Mouse (Mus musculus): Measurements from ENCODE around the gene Cd300ld3.

Gene Cd300ld3

DNA sequence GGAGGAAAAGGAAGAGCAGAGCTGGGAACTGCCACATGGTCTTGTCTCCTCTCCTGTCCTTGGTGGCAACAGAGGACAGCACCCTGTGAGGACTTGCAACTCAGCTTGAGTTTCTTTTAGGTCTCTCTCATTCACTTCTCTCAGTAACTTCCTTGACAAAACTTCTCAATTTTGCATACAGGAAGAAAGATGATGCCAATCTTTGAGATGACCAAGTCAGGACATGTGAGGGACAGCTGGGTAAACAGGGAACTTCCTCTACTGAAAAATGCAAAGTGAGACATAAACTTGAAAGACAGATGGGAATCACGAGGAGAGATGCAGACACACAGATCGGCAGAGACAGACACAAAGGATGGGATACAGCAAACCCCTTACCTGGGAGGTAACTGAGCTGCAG lies at the start of gene Cd300ld3:
Gene Cd300ld3 (minus strand): TSS at position 151 of the 400 bp plus-strand sequence.
- peak in 1 of 2 experiments; percentile 26 for DNase-seq

DNA sequence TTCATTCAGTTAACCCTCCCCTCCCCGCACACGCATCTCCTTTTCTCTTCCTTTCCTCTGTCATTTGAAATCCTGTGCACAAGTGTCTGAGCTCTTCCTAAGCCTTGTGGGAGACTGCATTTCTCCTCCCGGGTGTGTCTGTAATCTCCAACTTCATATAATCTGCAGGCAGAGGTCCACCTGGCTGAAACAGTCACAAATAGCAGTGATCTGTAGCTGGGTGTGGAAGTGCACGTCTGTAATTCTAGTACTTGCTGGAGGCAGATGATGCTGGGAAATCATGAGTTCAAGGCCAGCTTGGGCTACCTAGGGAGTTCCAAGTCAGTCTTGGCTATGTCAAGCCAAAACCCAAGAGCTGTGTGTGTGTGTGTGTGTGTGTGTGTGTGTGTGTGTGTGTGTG lies 43.9 kb upstream of the Cd300ld3 start:
- DNase-seq, result peak in 1 of 2 experiments; percentile 39

DNA sequence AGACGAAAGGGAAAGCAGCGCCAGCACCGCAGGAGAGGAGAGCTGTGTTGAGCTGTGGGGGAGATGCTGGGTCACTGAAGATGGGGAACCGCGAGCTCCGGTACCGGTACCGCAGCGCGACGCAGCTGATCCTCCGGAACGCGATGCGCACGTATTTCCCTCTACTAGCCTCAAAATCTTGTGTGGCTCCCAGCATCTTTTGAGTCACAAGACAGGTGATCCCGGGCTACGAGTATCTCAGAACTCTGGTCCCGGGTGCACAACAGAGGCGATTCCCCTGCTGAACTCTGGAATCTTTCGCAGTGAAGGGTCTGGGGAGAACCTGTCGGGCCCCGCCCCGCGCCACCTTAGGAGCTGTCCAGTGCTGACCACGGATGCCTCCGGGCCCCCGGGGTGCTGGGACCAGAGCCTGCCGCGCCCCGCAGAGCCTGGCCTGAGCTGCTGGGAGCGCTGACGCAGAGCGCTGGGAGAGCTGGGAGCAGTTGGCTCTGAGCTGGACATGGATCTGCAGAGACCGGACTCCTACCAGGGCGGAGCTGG lies 43.2 kb upstream of the Cd300ld3 start, which contains the start of gene Rab37:
Gene Rab37 (plus strand): TSS at position 70 of the 540 bp plus-strand sequence.
- DNase-seq, result peak; percentile 72

DNA sequence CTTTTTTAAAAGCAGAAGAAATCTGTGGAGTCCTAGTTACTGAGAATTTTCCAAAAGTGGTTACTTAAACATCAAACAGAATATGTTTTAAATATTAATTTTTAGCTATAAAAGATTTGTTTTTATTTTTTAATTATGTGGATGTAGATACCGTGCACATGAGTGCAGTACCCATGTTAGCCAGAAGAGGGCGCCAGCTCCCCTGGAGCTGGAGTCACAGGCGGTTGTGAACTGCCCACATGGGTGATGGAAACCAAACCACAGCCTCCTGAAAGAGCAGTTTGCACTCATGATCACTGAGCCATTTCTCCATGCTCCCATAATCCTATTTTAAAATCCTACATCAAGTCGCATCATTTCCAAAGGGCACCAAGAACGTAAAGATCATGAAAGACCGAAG lies 41.6 kb upstream of the Cd300ld3 start:
- DNase-seq, result peak in 1 of 2 experiments; percentile 28

DNA sequence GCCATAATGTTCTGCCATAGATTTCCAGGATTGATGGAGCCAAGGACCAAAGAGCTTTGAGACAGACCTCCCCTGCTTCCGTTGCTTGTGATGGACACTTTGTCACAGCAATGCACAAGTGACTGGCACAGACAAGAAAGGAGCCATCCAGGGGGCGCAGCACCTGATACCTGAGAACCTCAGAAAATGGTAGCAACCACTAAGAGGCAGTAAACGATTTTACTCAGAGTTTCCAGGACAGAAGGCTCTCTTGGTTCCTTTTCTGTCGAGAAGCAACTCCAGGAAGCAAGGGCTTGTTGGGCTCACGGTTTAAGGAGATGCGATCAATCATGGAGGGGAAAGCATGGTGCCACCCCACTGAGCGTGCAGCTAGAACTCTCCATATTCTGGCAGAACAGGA lies 38.0 kb upstream of the Cd300ld3 start:
- no peak for DNase-seq

DNA sequence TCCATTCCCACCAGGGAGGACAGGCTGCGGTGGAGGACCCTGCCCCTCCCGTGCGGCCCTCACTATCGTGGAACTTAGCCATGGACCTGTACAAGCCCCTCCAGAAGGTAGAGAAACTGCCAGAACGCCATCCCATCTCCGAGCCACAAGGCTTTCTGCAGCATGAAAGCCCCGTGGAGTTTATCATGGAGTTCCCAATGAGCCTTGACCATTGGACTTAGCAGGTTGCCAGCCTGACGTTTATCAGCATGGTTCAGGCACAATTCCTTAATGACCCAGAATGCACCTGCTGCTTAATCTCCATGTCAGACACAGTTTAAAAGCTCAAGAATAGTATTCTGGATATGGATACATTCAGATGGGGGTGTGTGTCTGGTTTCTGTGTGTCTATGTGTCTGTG lies 36.9 kb upstream of the Cd300ld3 start:
- DNase-seq, result no peak

DNA sequence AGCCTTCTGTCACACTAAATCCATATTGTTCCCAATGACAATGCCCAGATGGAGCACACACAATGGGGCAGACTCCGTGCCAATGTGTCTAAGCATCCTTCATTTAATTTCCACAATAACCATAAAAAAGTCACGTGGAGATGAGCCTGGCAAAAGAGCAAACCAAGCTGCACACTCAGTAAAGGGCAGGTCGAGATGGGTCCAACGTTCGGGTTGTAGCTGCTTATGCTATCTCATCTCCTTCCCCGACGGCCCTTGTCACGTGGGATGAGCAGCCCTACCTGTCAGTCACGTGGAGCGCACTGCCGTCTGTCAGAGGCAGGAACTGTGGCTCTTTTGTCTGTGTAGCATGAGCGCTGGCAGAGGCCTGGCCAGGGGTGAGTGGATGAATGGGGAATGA lies 36.4 kb upstream of the Cd300ld3 start:
- DNase-seq, result peak in 1 of 2 experiments; percentile 30

DNA sequence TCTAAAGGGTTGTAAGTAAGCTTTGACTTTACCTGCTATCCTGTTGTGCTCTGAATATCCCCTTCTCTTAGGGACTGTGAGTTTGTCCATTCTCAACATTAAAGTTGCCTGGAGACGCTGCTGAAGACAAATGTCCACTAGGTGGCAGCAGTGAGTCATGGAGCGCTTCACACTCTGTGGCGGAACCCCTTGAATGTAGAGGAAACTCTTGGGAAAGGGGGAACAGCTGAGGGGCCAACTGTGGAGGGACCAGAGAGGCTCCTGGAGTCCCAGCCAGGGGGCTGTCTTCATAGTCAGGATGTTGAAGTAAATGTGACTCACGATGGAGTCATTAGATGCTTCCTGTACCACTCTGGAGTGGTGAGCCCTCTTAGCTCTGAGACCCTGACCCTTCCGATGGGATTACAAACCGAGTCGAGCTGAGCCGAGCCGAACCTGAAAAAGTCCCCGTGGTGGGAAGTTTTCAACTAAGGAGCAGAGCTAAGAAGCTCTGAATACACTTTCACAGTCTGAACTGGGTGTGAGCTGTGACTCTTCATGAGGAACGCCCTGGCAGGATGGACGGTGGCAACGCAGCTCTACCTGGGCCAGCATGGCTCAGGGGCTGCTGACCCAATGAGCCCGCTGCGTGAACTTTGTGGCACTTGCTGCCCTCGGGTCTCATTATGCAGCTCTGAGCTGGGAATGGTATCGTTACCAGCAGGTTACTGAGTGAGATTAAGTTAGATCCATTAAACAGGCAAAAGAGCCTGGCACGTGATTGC lies 35.3 kb upstream of the Cd300ld3 start:
- DNase-seq, result peak; percentile 78 to 88

DNA sequence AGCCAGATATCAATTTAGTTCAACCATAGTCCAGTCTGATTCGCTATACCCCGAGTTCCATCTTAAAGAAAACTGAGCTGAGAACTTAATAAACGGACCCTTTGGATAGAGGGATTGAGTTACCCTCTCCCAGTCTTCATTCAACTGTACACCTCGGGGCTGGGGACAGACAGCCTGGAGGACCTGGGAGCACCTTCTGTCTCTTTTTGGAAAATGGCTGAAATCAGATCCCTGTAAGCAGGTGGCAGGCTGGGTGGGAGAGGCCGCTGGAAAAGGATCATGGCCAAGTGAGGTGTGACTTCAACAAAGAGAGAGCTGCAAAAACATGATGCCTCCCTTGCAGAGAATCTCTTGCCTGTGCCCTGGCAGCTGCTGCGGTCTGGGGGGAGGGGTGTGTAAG lies 34.0 kb upstream of the Cd300ld3 start:
- no peak for DNase-seq

DNA sequence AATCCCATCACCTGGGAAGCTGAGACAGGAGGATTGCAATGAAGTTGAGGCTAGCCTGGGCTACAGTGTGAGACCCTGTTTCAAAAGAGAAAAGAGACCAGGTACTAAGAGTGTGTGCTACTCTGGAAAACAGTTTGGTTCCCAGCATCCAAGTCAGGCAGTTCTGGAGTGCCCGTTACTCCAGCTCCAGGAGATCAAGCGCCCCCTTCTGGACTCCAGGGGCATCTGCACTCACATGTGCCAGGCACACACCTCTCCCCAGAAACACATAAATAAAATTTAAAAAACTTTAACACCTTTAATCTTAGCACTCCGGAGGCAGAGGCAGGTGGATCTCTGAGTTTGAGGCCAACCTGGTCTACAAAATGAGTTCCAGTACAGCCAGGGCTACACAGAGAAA lies 33.2 kb upstream of the Cd300ld3 start:
- no peak for DNase-seq

DNA sequence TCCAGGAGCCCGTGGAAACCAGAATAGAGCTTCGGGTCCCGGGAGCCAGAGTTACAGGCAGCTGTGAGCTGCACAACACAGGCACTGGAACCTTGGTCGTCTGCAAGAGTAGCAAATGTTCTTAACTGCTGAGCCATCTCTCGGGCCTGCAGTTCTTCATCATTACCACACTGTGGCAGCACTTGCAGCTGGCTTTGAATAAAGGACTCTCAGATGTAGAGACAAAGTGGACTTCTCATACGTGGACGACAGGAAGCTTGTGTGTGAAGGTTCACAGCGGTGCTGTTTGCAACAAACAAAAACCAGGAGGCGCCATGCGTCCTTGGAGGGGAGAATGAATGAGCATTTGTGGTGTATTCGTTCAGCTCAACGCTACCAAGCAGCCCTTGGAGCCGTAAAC lies 32.7 kb upstream of the Cd300ld3 start:
- peak; percentile 67 to 78 for DNase-seq

DNA sequence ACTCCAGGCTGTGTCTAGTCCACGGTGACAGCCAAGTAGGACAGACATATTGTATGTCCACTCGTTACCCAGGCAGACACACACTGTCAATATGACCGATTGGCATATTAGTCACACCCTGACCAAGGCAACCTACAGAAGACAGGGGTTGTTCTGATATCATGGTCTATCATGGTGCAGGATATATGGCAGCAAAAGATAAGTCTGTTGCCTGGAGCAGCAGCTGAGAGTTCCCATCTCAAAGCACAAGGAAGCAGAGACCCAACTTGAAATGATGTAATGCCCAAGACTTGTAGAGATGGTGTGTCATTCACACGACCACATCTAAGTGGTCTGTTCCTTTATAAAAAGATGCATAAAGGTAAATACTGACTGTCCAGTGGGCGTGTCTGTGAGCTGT lies 30.5 kb upstream of the Cd300ld3 start:
- DNase-seq, result no peak

DNA sequence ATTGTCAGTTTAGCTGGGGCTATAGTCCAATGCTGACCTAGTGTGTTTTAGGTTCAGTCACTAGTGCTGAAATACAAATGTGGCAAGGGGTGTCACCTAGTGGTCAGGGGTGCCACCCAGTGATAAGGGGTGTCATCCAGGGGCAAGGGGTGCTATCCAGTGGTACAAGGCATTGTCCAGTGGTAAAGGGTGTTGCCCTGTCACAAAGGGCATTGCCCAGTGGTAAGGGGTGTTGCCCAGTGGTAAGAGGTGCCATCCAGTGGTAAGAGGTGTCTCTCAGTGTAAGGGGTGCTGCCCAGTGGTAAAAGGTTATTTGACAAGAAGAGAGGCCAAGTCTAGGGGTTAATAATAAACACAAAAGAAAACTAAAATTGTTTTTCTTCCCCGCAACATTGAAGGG lies 29.2 kb upstream of the Cd300ld3 start:
- no peak for DNase-seq

DNA sequence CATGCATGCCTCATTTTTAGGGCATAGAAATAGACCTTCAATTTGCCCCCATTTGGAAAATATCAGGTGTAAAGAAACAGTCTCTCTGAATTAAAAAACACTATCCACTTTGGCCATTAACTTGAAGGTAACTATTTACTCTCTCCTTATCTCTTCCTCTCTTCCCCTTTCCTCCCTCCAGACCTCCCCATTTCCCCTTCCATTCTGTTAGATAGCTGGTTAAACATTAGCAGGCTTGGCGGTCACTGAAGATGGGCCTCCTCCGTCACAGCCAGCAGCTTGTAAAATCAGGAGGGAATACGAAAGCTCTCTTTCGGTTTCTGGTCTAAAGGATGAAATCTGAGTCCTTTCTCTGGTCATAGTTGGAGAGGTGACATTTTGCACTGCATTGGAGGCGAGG lies 27.6 kb upstream of the Cd300ld3 start:
- DNase-seq, result no peak

DNA sequence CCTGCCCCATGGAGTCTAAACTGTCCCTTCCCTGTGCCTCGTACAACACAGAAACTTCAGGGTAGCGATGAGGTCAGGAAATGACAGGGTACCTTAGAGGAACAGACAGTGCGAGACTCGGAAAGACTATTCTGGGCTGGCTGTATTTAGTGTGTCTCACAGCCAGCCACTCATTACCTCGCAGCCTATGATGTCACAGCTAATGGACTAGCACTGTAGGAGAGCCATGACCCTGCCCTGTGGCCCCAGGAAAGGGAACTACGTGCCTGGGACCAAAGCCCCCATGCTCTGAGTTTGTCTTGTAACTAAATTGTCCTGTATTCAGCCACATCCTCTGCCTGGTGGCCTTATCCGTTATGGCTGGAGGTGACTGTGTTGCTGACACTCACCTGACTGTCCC lies 27.2 kb upstream of the Cd300ld3 start:
- DNase-seq, result no peak

DNA sequence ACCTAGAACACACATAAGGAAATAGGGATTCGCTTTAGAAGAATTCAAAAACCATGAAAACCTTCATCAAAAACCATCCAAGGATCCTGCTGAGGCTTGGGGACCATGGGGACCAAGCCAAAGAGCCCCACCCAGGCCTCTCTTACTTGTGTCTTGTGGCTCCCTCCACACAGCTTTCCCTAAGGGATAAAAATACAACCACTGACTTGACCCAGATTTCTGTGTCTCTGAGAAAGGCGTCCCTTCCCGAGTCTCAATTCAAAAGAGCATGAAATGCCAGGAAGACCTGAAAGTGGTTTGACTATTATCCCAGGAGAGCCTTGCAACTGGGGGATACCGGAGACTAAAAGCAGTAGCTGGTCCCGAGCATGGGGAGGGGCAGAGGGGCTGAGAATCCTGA lies 24.8 kb upstream of the Cd300ld3 start:
- DNase-seq, result no peak

DNA sequence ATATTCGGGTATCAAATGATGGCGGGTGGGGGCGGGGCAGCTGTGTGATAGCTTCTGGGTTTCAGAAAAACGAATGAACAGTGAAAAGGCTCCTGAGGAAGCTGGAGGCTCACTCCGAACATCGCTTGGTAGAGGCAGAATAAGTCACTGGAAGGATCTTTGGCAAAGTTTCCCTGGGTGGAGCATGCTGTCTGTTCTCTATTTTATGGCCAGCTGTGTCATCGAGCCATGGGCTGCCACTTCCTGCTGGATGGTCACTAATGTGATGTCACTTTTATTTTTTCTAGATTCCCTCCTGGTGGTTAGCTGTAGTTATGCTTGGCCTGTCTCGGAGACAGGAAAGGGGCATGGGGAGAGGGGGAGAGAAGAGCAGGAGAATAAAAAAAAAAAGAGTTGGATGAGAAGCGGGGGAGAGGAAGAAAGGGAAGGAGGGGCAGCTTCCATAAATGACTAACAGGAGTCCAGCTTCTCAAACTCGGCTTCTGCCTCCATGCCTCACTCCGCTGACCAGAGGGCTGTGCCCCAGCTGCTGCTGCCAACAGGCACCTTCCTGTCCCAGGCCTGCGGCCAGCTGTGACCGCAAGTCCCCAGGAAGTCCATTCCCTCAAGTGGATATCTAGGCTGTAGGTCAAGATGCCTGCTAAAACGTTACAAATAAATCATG lies 23.6 kb upstream of the Cd300ld3 start:
- DNase-seq, result no peak

DNA sequence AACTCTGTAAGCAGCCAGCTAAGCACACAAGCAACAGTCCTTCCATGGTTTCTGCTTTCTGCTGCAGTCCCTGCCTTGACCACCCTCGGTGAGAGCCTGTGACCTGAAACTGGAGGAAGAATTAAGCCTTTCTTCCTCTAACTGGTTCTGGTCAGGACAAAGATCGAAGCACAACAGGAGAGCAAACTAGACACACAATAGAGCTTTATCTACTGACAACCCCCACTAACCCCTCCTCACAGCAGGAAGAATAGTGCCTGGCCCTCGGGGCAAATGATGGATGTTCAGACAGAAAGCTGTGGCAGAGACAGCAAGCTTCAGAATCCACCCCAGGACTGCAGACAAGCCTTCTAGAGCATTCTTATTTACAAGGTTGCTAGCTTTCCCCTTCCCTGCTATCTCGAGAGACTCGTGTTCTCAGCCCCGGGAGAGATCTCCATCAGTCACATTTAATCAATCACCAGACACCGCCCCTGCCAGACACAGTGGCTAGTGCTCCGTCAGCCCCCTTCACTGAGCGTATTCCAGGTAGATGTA lies 22.9 kb upstream of the Cd300ld3 start:
- DNase-seq, result no peak

DNA sequence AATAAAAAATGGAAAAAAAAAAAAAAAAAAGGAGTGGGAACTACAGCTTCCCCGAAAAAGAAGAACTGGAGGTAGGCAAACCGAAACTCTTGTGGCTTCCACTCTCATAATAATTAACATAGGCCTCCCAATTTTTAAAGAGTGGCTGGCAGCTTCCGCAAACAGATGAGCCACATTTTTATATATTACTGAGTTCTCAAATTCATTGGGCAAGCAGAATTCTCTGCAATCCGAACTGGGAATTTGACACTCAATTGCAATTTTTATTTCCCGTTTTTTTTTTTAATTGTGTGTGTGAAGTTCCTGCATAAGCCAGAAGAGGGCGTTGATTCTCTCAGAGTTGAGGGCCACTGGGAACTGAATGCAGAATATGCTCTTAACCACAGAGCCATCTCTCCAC lies 18.6 kb upstream of the Cd300ld3 start:
- DNase-seq, result no peak

DNA sequence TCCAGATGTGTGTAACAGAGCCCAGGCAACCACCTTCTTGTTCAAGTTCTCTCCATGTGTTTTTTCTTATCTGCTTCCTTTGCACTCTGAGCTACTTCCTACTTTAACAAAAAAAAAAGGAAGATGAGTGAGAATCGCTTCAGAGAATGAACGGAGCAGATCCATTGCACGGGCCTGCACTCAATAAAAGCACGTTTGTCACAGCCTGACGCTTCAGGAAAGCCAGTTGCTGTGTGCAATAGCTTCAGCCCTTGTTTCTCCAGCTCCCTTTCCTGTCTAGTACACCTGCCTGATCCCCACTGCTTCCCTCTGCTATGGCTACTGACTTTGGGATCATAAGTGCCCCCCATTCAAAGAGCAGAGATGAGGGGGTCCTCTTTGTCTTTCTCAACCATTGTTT lies 13.9 kb upstream of the Cd300ld3 start, which contains the start of gene Cd300e:
Gene Cd300e (minus strand): TSS at position 101 of the 400 bp plus-strand sequence.
- DNase-seq, result no peak

DNA sequence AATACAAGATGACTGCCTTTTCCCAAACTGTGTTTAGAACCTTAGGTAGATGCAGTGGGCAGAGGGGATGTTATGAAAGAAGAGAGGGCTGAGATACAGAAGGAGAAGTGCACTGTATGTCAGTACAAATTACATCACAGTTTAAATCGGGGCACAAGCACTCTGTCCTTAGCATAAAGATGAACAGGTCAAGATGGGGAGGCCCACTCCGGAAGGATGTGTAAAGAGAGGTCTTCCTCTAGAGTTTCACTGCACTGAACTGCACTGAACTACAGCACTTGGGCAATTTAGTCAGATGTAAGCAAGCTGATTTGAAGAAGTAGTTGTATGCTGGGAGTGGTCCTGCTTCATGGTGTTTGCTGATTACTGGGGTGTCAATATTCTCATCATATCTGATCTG lies 11.6 kb upstream of the Cd300ld3 start:
- DNase-seq, result no peak

DNA sequence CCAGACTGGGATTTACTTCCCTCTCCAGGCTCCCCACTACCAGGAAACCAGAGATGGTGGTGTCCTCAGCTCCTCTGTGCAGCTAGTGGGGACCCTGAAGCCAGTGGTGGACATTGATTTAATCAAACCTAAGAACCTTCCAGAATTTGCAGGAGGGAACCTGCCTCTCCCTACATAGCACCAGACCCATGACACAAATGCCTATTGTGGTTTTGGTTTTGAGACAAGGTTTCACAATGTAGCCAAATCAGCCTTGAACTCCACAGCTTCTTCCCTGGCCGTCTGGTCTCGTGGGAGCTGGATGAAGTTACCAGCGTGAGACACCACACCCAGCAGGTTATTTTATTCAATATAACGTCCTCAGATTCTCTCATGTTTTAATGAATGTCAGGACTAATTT lies 10.5 kb upstream of the Cd300ld3 start:
- no peak for DNase-seq

DNA sequence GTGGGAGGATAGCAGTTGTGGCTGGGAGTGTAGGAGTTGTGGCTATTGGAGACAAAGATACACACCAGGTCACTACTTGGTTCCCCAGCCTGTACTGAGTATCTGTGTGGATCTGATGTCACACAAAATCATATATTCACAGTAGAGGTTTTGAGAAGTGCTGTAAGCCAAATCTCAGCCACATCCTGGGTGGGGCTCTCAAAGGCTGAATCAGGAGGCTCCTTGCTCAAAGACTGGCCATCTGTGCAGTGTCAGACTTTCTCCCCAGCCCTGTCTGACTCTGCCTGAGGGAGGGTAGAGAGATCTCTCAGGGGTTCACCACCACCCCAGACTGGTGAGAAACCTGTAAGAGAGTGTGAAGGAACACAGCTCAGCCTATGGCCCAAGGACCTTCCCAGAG lies 6.3 kb upstream of the Cd300ld3 start:
- no peak for DNase-seq

DNA sequence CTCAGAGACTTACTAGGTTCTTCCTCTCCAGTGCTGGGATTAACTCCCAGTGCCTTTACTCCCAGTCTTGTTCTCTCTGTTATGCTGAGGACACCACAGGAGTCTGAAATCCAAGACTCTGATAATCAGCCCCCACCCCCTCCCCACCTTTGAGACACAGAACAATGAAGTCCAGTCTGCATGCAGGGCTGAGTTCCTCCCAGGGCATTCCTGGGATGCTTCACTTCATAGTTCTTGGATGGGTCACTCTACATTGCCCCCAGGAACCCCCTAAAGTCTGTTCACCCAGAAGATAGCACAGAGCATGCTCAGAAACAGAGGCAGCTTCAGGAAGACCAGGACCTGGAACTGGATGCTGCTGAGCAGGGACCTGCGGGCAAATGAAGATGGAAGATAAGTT lies 4.8 kb upstream of the Cd300ld3 start:
- DNase-seq, result no peak
